Mouse (Mus musculus) neural tube, embryonic 13.5 days (tissue): Measurements from ENCODE around the gene Dgkg. TPM values are rescaled to one million over a fixed set of nuclear protein-coding genes. Genes with fewer than 3 reads are reported as not detected.
A peak's percentile ranks its signal among the peaks of the same experiment; 100 is the strongest.

Experiments used
- ATAC-seq: fragments of 200-750 bp; cut with Nextera tagmentation; 2 replicates; pipeline ENCODE4 v1.8.0; 2017; ENCODE audit warnings: low read depth, mild to moderate bottlenecking, moderate TSS enrichment, moderate library complexity
- H3K27ac ChIP-seq: fragments of 300-500 bp; sonication (generic); replicated peaks from 2 replicates; pipeline ENCODE4 v1.5.1; 2015; ENCODE audit warnings: moderate library complexity, mild to moderate bottlenecking, inconsistent platforms
- H3K27me3 ChIP-seq: fragments of 300-500 bp; sonication (generic); 2 replicates; pipeline ENCODE4 v1.6.1; 2015; ENCODE audit warnings: mild to moderate bottlenecking, inconsistent platforms
- H3K36me3 ChIP-seq: fragments of 300-500 bp; sonication (generic); 2 replicates; pipeline ENCODE4 v1.6.1; 2015; ENCODE audit warnings: mild to moderate bottlenecking, inconsistent platforms
- H3K4me1 ChIP-seq: fragments of 300-500 bp; sonication (generic); replicated peaks from 2 replicates; pipeline ENCODE4 v1.6.1; 2015; ENCODE audit warnings: inconsistent platforms
- H3K4me2 ChIP-seq: fragments of 300-500 bp; sonication (generic); 2 replicates; pipeline ENCODE4 v1.6.1; 2015; ENCODE audit warnings: inconsistent platforms, mild to moderate bottlenecking, moderate library complexity
- H3K4me3 ChIP-seq: fragments of 300-500 bp; sonication (generic); 2 replicates; pipeline ENCODE4 v1.5.1; 2015; ENCODE audit warnings: mild to moderate bottlenecking, inconsistent platforms
- H3K9ac ChIP-seq: fragments of 300-500 bp; sonication (generic); 2 replicates; pipeline ENCODE4 v1.6.1; 2015; ENCODE audit warnings: moderate library complexity, mild to moderate bottlenecking, inconsistent platforms
- H3K9me3 ChIP-seq: fragments of 300-500 bp; sonication (generic); 2 replicates; pipeline ENCODE4 v1.6.1; 2016; ENCODE audit warnings: inconsistent platforms
- WGBS: fragments of 180-500 bp; shearing (Covaris S2); methylation state at CpG from one replicate; pipeline ENCODE4 v1.1.7; 2015; 5-methylcytosine and 5-hydroxymethylcytosine counted together
- polyA plus RNA-seq: library from polyadenylated mRNA; unstranded; fragments of >200 nt; fragmentation: Nextera tagmentation; extraction: Ambion mirVana; gene quantifications from 2 replicates; pipeline ENCODE4 v1.2.1, GENCODE M21; 2015

Gene Dgkg
- polyA plus RNA-seq, 1 experiment from 2014 or later: 0.82 TPM

DNA sequence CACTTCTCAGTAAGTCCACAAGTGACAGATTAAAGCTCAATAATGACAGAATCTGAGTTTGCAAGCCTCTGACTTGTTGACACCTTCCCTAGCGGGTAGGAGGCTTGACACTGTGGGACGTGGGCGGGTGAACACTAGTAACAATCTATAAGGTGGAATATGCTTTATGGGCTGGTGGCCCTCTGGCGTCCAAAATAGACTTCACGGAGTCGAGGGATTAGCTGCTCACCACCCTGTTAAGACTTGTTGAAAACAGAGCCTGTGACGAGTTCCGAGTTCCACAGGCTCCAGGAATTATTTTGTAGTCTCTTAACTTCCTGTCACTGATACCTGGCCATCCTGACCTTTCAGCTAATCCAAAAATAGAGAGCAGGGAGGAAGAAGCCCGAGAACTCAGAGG is 104.7 kb downstream of the Dgkg start:
- Histone ChIP-seq H3K4me1 (peaks cover 8% of the 10 kb centered on the region), H3K27ac (no peak overlapping the region), H3K4me3 (no peak overlapping the region), H3K9me3 (no peaks in the 10 kb centered on the region), H3K4me2 (no peak overlapping the region), H3K27me3 (peaks cover 6% of the 10 kb centered on the region), H3K9ac (no peak overlapping the region), H3K36me3 (no peaks in the 10 kb centered on the region)
- WGBS: 85% methylated on average over 9 of the region's 9 CpGs
- no peak for ATAC-seq

DNA sequence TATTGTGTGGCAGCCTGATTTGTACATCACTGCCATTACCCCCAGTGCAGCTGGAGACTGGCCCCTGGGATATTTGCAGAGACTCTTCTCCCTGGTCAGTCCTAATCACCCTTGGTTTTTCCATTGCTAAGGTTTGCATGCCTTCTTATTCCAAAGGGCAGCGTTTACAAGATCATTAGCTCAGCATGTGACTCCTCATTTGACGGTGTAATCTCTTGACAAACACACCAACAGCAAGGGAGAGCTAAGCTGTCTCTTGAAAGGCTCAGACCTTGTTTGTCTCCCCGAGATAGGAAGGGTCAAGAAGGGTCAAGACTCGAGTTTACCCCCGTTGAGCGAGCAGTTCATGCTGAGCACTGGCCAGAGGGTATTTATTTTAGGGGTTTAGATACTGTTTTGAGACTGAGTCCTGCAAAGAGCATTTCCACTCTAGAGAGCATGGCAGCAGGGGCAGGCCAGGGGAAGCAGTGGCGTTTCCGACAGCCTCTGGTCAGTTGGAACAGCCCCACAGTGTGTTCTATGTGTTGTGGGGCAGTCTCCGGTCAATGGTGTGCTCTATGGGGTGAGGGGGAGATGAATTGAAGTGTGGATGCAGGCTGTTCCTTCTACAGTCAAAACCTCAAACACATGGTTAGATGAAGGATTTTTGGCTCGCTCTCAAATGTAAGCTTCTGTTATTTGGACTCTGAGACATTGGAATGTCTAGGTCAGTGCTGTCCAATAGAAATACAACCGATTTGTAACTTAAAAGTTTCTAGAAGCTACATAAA is 105.6 kb downstream of the Dgkg start:
- H3K4me1 ChIP-seq: peaks cover 8% of the 10 kb centered on the region
- H3K27ac ChIP-seq: no peak overlapping the region
- H3K9ac ChIP-seq: no peak overlapping the region
- 29% methylated on average over 11 of the region's 11 CpGs for WGBS
- peaks cover 6% of the 10 kb centered on the region for H3K27me3 ChIP-seq
- no peak overlapping the region for H3K4me2 ChIP-seq
- H3K4me3 ChIP-seq: no peak overlapping the region
- no peaks in the 10 kb centered on the region for H3K9me3 ChIP-seq
- ATAC-seq: no peak
- no peaks in the 10 kb centered on the region for H3K36me3 ChIP-seq

GRCm38 (mm10) chr16:22549346-22549745 is 107.7 kb downstream of the Dgkg start:
- no peak for ATAC-seq
- H3K27me3 ChIP-seq: peaks cover 6% of the 10 kb centered on the region
- no peak overlapping the region for H3K4me2 ChIP-seq
- no peak overlapping the region for H3K9ac ChIP-seq
- H3K4me3 ChIP-seq: no peak overlapping the region
- H3K36me3 ChIP-seq: no peaks in the 10 kb centered on the region
- H3K27ac ChIP-seq: no peak overlapping the region
- peaks cover 18% of the 10 kb centered on the region for H3K4me1 ChIP-seq
- no peaks in the 10 kb centered on the region for H3K9me3 ChIP-seq
- WGBS: 86% methylated on average over 5 of the region's 5 CpGs

DNA sequence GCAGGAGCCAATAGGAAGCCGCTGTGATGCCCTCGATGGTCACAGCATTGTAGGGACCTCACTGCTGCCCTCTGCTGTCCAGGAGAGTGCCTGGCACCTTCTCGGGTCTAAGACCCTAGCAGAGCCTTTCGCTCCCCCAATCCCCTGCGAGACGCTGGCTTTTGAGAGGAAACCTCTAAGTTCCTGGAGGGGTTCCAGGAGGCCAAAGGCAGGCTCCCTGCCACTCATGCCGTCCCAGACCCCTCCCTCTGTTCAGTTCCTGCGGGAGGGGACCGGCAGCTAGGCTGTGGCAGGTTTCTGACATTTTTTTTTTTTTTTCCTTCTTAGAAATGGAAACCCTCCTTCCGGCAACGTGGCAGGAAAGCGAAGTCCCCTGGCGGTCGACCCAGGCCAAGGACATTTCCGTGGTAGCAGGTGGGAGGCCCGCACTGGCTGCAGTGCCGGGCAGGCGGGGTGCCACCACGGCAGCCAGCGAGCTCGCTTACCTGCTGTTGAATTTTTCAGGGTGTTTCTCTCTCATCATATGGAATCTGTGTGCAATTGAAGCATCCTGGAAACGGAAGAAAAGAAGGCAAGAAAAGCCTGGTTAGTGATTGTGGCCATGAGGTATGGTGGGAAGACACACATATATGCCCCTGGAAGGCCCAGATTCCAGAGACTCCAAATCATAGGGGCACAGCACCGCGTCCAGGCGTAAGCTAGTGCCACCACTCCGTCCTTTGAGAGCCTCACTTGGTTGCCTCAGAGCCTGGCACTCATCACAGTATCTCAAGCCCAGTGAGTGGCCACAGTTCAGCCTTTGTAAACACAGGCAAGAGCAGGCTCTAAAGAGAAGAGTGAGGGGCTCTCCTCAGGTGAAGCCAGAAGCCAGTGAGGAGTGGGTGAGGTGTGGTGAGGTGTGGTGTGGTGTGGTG is 108.6 kb downstream of the Dgkg start:
- no peaks in the 10 kb centered on the region for H3K36me3 ChIP-seq
- 0 out of 2 replicates have a peak overlapping the region, but pooled peaks have one; percentile 20 for H3K27ac ChIP-seq
- peaks cover 6% of the 10 kb centered on the region for H3K27me3 ChIP-seq
- H3K4me2 ChIP-seq: peak overlapping the region; percentile 71
- ATAC-seq: peak; percentile 91
- no peaks in the 10 kb centered on the region for H3K9me3 ChIP-seq
- peak overlapping the region; percentile 69 for H3K9ac ChIP-seq
- peak overlapping the region; percentile 42 for H3K4me3 ChIP-seq
- WGBS: 8% methylated on average over 26 of the region's 26 CpGs
- H3K4me1 ChIP-seq: peaks cover 18% of the 10 kb centered on the region

DNA sequence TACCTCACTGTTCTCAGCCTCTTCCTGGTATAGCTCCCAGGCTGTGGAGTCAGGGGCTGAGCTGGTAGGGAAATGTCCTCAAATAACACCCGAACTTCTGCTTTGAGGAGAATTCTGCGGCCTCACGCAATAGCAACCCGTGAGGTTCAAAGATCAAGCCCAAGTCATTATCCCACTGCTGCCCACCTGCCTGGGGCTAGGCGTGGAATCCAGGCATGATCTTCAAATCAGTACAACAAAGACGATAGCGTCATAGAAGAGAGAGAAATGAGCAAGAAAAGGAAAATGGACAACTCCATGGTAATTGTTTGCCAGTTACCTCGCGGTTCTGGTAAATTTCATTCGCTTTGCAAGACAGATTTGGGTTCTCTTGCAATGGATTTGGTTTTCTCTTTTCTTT is 109.3 kb downstream of the Dgkg start:
- Histone ChIP-seq H3K4me3 (peak overlapping the region; percentile 42), H3K9ac (no peak overlapping the region), H3K27ac (no peak overlapping the region), H3K36me3 (no peaks in the 10 kb centered on the region), H3K4me1 (peaks cover 18% of the 10 kb centered on the region), H3K9me3 (no peaks in the 10 kb centered on the region), H3K4me2 (peak overlapping the region; percentile 71), H3K27me3 (peaks cover 6% of the 10 kb centered on the region)
- ATAC-seq: no peak
- WGBS: 58% methylated on average over 10 of the region's 10 CpGs

GRCm38 (mm10) chr16:22545799-22546198 is 111.2 kb downstream of the Dgkg start:
- H3K27me3 ChIP-seq: peaks cover 6% of the 10 kb centered on the region
- no peaks in the 10 kb centered on the region for H3K9me3 ChIP-seq
- no peak for ATAC-seq
- peaks cover 18% of the 10 kb centered on the region for H3K4me1 ChIP-seq
- 75% methylated on average over 8 of the region's 8 CpGs for WGBS
- no peak overlapping the region for H3K4me2 ChIP-seq
- no peaks in the 10 kb centered on the region for H3K36me3 ChIP-seq
- no peak overlapping the region for H3K4me3 ChIP-seq
- no peak overlapping the region for H3K9ac ChIP-seq
- H3K27ac ChIP-seq: no peak overlapping the region

DNA sequence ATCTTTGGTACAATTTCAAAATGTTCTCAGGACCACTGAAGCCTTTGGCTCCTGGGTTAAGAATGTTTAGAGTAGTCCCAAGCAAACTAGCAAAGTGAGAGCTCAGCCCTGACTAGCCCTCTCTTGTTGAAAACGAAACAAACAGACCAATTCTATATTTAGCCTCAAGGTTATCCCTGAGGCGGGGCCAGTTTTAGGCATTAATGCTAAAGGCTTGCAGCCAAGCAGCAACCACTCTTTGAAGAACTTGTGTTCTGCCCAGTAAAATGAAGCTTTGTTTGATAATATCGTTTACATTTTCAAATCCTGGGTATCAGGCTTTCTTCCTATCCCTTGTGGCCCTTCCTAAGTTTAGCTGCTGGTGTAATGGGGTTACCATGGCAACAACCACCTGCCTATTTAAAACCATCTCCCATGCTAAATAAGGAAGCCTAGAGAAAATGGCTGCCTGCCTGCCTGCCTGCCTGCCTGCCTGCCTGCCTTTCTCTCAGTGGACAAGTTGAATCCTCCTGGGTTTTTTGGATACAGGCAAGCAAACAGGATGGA is 111.9 kb downstream of the Dgkg start:
- H3K9ac ChIP-seq: no peak overlapping the region
- WGBS: 46% methylated on average over 3 of the region's 3 CpGs
- no peak overlapping the region for H3K4me2 ChIP-seq
- ATAC-seq: no peak
- no peak overlapping the region for H3K4me3 ChIP-seq
- no peaks in the 10 kb centered on the region for H3K36me3 ChIP-seq
- H3K27me3 ChIP-seq: peaks cover 6% of the 10 kb centered on the region
- H3K27ac ChIP-seq: 0 out of 2 replicates have a peak overlapping the region, but pooled peaks have one; percentile 34
- H3K4me1 ChIP-seq: peaks cover 18% of the 10 kb centered on the region
- H3K9me3 ChIP-seq: no peaks in the 10 kb centered on the region

- 84% methylated on average over 6 of the region's 6 CpGs for WGBS
- Histone ChIP-seq H3K9ac (no peak overlapping the region), H3K4me3 (no peak overlapping the region), H3K4me2 (no peak overlapping the region), H3K4me1 (peaks cover 10% of the 10 kb centered on the region), H3K27me3 (no peaks in the 10 kb centered on the region), H3K36me3 (no peaks in the 10 kb centered on the region), H3K9me3 (no peaks in the 10 kb centered on the region), H3K27ac (no peak overlapping the region)
- no peak for ATAC-seq
These were observed 114.3 kb downstream of the Dgkg start for GRCm38 (mm10) chr16:22542691-22543141.

DNA sequence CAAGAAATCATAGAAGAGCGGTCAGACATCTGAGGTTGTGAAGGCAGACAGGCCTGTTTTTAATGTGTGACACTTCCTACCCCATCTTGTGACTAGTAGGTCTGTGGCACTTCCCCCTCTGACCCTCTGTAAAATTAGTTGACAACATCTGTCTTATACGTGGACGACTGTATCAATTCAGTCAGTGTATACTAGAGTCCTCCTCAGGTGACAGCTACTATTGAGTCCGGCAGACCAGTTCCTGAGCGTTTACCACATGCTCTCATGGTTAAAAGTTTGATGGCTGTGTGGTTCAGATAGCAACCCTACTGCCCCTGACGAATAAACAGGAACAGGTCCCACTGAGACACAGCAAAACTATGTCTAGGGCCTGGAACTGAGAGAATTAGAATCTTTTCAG is 117.7 kb downstream of the Dgkg start:
- Histone ChIP-seq H3K4me1 (no peaks in the 10 kb centered on the region), H3K9ac (no peak overlapping the region), H3K27me3 (no peaks in the 10 kb centered on the region), H3K4me3 (no peak overlapping the region), H3K36me3 (no peaks in the 10 kb centered on the region), H3K9me3 (no peaks in the 10 kb centered on the region), H3K4me2 (no peak overlapping the region), H3K27ac (no peak overlapping the region)
- WGBS: 81% methylated on average over 6 of the region's 6 CpGs
- no peak for ATAC-seq

DNA sequence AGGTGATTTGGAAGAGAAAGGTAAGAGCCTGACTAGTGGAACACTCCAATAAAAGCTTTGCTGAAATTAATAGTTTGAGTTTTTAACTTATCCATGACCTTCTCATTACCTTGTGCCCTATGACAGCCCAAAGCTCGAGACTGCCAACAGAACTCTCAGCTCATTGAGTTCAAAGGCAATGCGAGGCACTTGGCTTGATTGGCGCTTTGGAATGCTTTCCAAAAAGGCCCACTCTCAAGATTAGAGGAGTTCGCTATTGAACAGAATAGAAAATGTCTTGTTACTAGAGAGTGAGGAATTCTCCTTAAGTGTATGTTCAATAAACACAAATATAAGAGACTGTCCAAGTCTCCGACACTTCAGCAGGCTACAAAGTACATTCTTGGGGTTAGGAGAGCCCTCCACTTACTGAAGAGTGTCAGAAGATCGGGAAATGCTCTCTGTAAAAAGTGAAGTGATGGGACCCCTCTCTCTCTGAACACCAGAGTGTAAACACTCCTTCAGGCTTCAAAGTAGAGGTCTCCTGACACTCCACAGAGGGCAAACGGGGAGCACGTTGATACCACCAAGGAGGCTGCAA is 120.3 kb downstream of the Dgkg start:
- no peak overlapping the region for H3K4me3 ChIP-seq
- WGBS: 85% methylated on average over 8 of the region's 8 CpGs
- ATAC-seq: no peak
- no peaks in the 10 kb centered on the region for H3K27me3 ChIP-seq
- no peak overlapping the region for H3K4me2 ChIP-seq
- no peaks in the 10 kb centered on the region for H3K9me3 ChIP-seq
- no peak overlapping the region for H3K9ac ChIP-seq
- no peaks in the 10 kb centered on the region for H3K36me3 ChIP-seq
- H3K27ac ChIP-seq: no peak overlapping the region
- no peaks in the 10 kb centered on the region for H3K4me1 ChIP-seq

- Histone ChIP-seq H3K9ac (no peak overlapping the region), H3K9me3 (no peaks in the 10 kb centered on the region), H3K36me3 (no peaks in the 10 kb centered on the region), H3K4me3 (no peak overlapping the region), H3K27ac (no peak overlapping the region), H3K27me3 (no peaks in the 10 kb centered on the region), H3K4me2 (no peak overlapping the region), H3K4me1 (no peaks in the 10 kb centered on the region)
- 90% methylated on average over 3 of the region's 3 CpGs for WGBS
- no peak for ATAC-seq
These were observed 123.9 kb downstream of the Dgkg start for GRCm38 (mm10) chr16:22533087-22533486.

DNA sequence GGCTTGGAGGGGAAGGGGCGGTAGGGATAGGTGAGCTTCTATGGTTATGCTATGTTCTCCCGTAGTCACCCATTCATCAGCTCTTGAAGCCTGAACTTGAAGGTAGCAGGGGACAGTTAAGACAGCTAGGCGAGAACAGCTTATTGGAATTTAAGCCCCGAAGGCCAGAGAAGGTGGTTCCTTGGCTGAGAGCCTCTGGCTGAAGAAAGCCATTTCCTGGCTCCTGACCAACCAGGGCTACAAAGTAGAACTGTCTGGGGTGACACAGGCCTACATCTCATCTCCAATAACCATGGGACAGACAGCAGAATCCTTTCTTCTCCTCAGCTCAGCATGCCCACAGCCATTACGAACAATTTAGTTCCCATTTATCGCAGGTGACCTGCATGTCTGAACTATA is 125.2 kb downstream of the Dgkg start:
- Histone ChIP-seq H3K4me2 (no peak overlapping the region), H3K36me3 (no peaks in the 10 kb centered on the region), H3K4me1 (peaks cover 4% of the 10 kb centered on the region; the same call in 1 of the 2 replicates), H3K27me3 (no peaks in the 10 kb centered on the region), H3K4me3 (no peak overlapping the region), H3K27ac (no peak overlapping the region), H3K9me3 (no peaks in the 10 kb centered on the region), H3K9ac (no peak overlapping the region)
- 86% methylated on average over 6 of the region's 6 CpGs for WGBS
- no peak for ATAC-seq
